Mouse (Mus musculus) gastrocnemius, postnatal 14 days (tissue): ENCODE data around the gene Aak1. TPM values are rescaled to one million over a fixed set of nuclear protein-coding genes. Genes with fewer than 3 reads are reported as not detected.
"Not testable (repeated sequence)": the region's sequence is repeated elsewhere in the genome, so short reads cannot be mapped to it uniquely, and the experiment has no call there.

ENCODE experiments used
- DNase-seq: peaks from one replicate; pipeline ENCODE4 v3.0.0; 2021; ENCODE audit warnings: mixed read lengths
- intact Hi-C: fragments of 180-260 bp; cut with DNase I; formaldehyde crosslinking; loops from one replicate; pipeline ENCODE4 v1.15.1; 2025; ENCODE audit warnings: low total_unique reads
- total RNA-seq, 2 experiments: library from RNA; stranded (reverse); gene quantifications; 2 replicates each; pipeline ENCODE4 v1.2.3; 2021

The Aak1 gene
- total RNA-seq, 2 experiments from 2014 or later = 27.8 to 30.8 TPM

DNA sequence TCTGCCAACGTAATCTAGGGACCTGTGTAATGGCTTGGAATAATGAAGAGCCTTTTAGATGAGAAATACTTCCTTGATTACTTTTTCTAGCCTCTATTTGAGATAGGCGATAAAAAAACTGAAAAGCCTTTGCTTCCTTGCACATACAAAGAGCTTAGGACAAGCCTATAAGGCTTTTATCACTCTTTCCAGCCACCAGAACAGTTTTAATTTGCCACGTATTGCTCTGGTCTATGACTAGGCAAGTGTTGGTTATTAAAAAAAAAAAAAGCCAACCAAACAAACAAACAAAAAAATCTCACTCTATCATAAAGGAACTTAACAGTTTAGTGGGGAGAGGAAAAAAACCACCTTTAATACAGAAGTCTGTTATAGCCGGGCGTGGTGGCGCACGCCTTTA is 192.1 kb downstream of the Aak1 start:
- intact Hi-C loops = no loop called here
- DNase-seq = no peak

DNA sequence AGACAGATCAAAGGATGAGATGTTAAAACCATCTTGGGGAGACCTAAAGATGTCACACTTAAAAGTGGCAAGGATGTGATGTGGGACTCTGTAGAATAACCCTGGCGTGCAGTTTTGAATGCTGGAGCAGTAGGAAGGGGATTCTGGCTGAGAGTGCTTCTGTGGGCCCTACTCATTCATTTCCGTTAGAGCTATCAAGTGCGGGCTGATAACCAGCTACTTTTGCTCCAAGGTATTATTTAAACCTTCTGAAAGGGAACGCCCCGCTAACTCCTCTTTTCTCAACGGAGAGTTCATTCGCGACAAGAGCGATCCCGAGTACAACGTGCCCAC is 192.7 kb downstream of the Aak1 start:
- no peak for DNase-seq
- intact Hi-C loops = no loop called here

DNA sequence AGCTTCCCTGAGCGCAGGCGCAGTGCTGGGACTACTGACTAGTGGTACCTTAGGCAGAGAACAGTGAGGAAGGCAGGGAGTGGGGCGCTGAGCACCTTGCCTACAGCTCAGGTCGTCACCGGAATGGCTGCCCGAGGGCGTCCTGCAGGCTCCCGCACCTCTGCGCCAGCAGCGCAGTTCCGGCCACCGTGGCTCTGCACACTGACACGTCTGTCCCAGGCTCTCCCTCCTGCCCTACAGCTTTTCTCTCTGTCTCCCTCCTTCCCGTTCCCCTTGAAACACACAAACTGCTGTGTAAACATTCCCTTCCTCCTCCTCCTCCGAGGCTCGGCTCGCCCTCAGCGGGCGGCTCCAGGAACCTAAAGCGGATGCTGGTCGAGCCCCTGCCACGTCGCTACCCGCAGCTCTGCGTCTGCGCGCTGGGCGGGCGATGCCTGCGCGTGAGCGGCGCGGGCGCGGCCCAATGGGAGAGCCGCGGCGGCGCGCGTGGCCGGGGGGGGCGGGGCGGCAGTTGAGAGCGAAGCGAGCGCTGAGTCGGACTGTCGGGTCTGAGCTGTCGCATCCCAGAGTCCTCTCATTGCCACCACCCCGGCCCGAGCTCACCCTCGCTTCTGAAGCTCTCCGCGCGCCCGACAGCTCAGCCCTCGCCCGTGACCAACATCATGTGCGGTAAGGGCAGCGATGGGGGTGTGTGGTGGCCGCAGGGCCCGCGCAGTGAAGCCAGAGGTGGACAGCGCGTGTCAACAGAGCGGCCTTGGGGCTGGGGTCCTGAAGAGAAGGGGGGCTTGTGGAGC is 193.2 kb downstream of the Aak1 start, which contains the start of gene Gfpt1:
Gene Gfpt1 (plus strand): TSS at position 510 of the 794 bp plus-strand sequence.
- DNase-seq = peak; percentile 96
- intact Hi-C loops = no loop called here

DNA sequence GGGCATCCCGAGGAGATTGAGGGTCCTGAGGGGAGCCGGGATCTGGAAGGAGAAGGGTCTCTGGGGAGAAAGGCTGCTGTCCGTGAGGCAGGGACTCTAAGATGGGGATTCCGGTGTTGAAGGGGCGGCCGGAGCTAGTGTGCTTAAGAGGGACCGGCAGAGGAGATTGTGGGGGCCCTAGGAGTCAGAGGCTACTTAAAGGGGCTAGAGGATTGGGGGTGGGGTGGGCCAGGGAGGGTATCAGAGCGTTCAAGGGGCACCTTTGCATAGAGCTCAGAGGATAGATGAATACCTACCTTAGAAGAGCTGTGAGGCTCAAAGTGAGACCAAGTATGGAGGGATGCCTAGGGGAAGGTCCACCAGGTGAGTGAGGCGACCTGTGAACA is 193.8 kb downstream of the Aak1 start:
- intact Hi-C loops = no loop called here
- DNase-seq = no peak

DNA sequence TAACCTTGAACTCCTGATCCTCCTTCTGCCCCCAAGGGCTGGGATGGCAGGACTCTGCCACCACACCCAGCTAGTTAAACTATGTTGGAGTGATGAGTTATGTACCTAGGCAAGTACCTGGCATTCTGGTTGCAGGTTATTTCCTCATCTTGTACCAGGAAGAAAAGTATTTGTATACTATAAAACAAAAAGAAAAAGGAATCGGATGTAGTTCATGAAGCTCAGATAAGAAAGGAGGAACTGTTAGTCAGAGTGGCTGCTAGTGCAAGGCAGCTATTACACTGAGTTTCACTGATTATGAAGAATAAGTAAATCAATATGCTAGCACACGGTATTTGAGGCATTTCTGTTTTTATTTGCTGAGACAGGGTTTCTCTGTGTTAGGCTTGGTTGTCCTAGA is 195.6 kb downstream of the Aak1 start:
- no peak for DNase-seq
- intact Hi-C loops = no loop called here

DNA sequence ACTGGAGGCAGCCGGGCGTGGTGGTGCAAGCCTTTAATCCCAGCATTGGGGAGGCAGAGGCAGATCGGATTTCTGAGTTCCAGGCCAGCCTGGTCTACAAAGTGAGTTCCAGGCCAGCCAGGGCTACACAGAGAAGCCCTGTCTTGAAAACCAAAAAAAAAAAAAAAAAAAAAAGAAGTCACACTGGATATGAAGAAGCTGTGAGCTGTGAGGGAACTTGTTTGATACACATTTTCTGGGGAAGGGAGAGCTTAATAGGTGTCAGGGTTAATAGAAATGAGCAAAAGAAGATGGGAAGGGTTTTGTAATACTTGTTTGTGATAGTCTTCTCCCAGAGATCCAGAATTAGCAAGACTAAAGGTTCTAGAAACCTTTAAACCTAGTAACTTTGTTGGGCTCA is 196.2 kb downstream of the Aak1 start:
- DNase-seq = no peak
- intact Hi-C loops = no loop called here

DNA sequence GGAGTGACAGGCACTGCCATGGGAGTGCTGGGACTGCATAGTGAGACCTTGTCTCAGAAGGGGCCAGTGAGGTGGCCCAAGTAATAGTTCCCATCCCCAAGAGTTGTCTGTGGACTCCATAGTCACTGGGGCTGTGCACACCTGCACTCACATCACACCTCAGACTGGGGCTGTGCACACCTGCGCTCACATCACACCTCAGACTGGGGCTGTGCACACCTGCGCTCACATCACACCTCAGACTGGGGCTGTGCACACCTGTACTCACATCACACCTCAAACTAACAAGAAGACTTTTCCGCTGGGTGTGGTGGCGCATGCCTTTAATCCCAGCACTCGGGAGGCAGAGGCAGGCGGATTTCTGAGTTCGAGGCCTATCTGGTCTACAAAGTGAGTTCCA is 199.4 kb downstream of the Aak1 start:
- intact Hi-C loops, DNase-seq: not testable (repeated sequence)

DNA sequence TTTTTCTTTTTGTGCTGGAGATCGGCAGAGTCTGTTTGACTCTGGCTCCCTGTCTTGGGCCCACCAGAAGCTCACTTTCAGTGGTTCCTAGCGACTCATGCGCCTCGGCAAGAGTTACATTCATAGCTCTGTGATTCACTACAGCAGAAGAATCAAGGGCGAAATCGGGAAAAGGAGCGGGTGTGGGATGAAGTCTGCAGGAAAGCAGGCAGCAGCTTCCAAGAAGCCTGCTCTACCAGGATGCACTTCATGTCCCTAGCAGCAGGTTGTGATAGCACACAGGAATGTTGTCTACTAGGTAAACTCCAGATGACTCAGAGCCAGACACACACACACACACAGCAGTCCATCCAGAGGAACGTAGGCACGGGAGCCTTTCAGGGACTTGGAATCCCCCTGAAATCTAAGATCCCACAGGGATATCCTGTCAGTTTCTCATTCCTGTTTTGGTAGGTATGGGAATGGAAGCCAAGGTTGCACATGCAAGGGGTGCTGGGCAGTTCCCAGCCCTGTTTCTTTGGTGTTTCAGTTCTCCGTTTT is 202.6 kb downstream of the Aak1 start:
- intact Hi-C loops = no loop called here

More for the DNA sequence above, 202.6 kb downstream of the Aak1 start:
- DNase-seq = no peak

Other genes with a start within 250 kb of the Aak1 start
- under 1 TPM in 1 of 2 experiments, not detected in 1; 0.13 TPM for gene Asprv1, start 221.4 kb upstream of the Aak1 start, total RNA-seq
- 1 to 10 TPM; 3.9 to 4.0 TPM for gene Mxd1, start 180.4 kb upstream of the Aak1 start, total RNA-seq
- 10 to 100 TPM; 67.5 to 78.2 TPM for gene Snrnp27, start 165.0 kb upstream of the Aak1 start, total RNA-seq
- gene Gmcl1, start 116.1 kb upstream of the Aak1 start, total RNA-seq = 1 to 10 TPM; 3.4 to 3.8 TPM
- gene Anxa4, start 55.9 kb upstream of the Aak1 start, total RNA-seq = 10 to 100 TPM; 20.4 to 23.1 TPM
- gene Nfu1, start 159.7 kb downstream of the Aak1 start, total RNA-seq = 10 to 100 TPM; 59.8 to 63.5 TPM
- 10 to 100 TPM; 29.3 to 32.6 TPM for gene Gfpt1, start 193.3 kb downstream of the Aak1 start, total RNA-seq